Mouse (Mus musculus): ENCODE data around the gene Spsb4.

The Spsb4 gene

GRCm38 (mm10) chr9:97018677-97019147 is at the start of gene Spsb4:
TSS of gene Spsb4 (minus strand) at chr9:97018843.
- in situ Hi-C loops (cut with MseI, MboI): no loop called here

- in situ Hi-C loops (cut with MseI, MboI): loop anchor here (5.0 kb wide), 1 partner anchor 150 kb away; no protein-coding TSS in a partner anchor
These were observed 49.1 kb upstream of the Spsb4 start for GRCm38 (mm10) chr9:97067761-97068160.

- in situ Hi-C loops (cut with MseI, MboI): loop anchor here (5.0 kb wide), 1 partner anchor 149 kb away; no protein-coding TSS in a partner anchor
These were observed 47.2 kb upstream of the Spsb4 start for GRCm38 (mm10) chr9:97065885-97066284.

GRCm38 (mm10) chr9:97065216-97065615 is 46.6 kb upstream of the Spsb4 start:
- in situ Hi-C loops (cut with MseI, MboI): loop anchor here (5.0 kb wide), 1 partner anchor 148 kb away; no protein-coding TSS in a partner anchor

- in situ Hi-C loops (cut with MseI, MboI): loop anchor here in 1 of 2 experiments (5.0 kb wide), 1 partner anchor 102 kb away; no protein-coding TSS in a partner anchor
These were observed 45.5 kb upstream of the Spsb4 start for GRCm38 (mm10) chr9:97064161-97064560.

GRCm38 (mm10) chr9:97061696-97062095 is 43.1 kb upstream of the Spsb4 start:
- in situ Hi-C loops (cut with MseI, MboI): loop anchor here in 1 of 2 experiments (5.0 kb wide), 1 partner anchor 99 kb away; no protein-coding TSS in a partner anchor

- in situ Hi-C loops (cut with MseI, MboI): no loop called here
These were observed 38.1 kb upstream of the Spsb4 start for GRCm38 (mm10) chr9:97056541-97057338.

GRCm38 (mm10) chr9:97055906-97056305 is 37.3 kb upstream of the Spsb4 start:
- in situ Hi-C loops (cut with MseI, MboI): no loop called here

- in situ Hi-C loops (cut with MseI, MboI): no loop called here
These were observed 32.5 kb upstream of the Spsb4 start for GRCm38 (mm10) chr9:97051176-97051575.

GRCm38 (mm10) chr9:97046240-97046639 is 27.6 kb upstream of the Spsb4 start:
- in situ Hi-C loops (cut with MseI, MboI): no loop called here

- in situ Hi-C loops (cut with MseI, MboI): no loop called here
These were observed 23.0 kb upstream of the Spsb4 start for GRCm38 (mm10) chr9:97041633-97042032.

GRCm38 (mm10) chr9:97038010-97038409 is 19.4 kb upstream of the Spsb4 start:
- in situ Hi-C loops (cut with MseI, MboI): no loop called here

GRCm38 (mm10) chr9:97036656-97037055 is 18.0 kb upstream of the Spsb4 start:
- in situ Hi-C loops (cut with MseI, MboI): no loop called here

- in situ Hi-C loops (cut with MseI, MboI): no loop called here
These were observed 8.7 kb upstream of the Spsb4 start for GRCm38 (mm10) chr9:97027361-97027760.

- in situ Hi-C loops (cut with MseI, MboI): no loop called here
These were observed 7.4 kb upstream of the Spsb4 start for GRCm38 (mm10) chr9:97026006-97026405.

GRCm38 (mm10) chr9:97024451-97024850 is 5.8 kb upstream of the Spsb4 start:
- in situ Hi-C loops (cut with MseI, MboI): no loop called here

GRCm38 (mm10) chr9:97022948-97023347 is 4.3 kb upstream of the Spsb4 start:
- in situ Hi-C loops (cut with MseI, MboI): no loop called here

- in situ Hi-C loops (cut with MseI, MboI): no loop called here
These were observed 3.7 kb upstream of the Spsb4 start for GRCm38 (mm10) chr9:97022371-97022770.

GRCm38 (mm10) chr9:97020152-97020551 is 1.5 kb upstream of the Spsb4 start:
- in situ Hi-C loops (cut with MseI, MboI): no loop called here

- in situ Hi-C loops (cut with MseI, MboI): no loop called here
These were observed 1.0 kb upstream of the Spsb4 start for GRCm38 (mm10) chr9:97019686-97020085.

GRCm38 (mm10) chr9:97019231-97019630 is 588 bp upstream of the Spsb4 start:
- in situ Hi-C loops (cut with MseI, MboI): no loop called here

GRCm38 (mm10) chr9:97017811-97018641 is 617 bp downstream of the Spsb4 start:
- in situ Hi-C loops (cut with MseI, MboI): no loop called here

Data from mouse trophoblast stem cell (cell line).